In genomic region chr11:50713610-50714202, GRCm38 (mm10) we compare ENCODE assay signal across 8 mouse cellular contexts.
DNase-seq lines count a peak whose midpoint lies in the region; ATAC-seq and TF ChIP-seq lines count a peak whose summit lies in the region.

No protein-coding gene starts in this region.

- H3K4me2 ChIP-seq in midbrain, embryonic 11.5 days, result no peak overlapping the region
- H3K4me2 ChIP-seq in midbrain, embryonic 13.5 days (replicated peaks), result no peak overlapping the region
- no peak overlapping the region for H3K4me2 ChIP-seq in kidney, postnatal 0 days (ENCODE audit: low read length)
- no peak overlapping the region for H3K4me2 ChIP-seq in stomach, postnatal 0 days (replicated peaks; ENCODE audit: low read depth)

- H3K4me3 ChIP-seq in midbrain, embryonic 11.5 days (ENCODE audit: low read depth, low read length), result no peak overlapping the region
- H3K4me3 ChIP-seq in midbrain, embryonic 13.5 days (replicated peaks), result no peak overlapping the region
- no peak overlapping the region for H3K4me3 ChIP-seq in kidney, postnatal 0 days (replicated peaks; ENCODE audit: low read depth, low read length)
- H3K4me3 ChIP-seq in stomach, postnatal 0 days (ENCODE audit: low read depth, low read length), result no peak overlapping the region

- DNase-seq in adrenal gland, postnatal 10 days, result peak; percentile 37
- DNase-seq in adrenal gland, adult 8-10 months, result no peak
- peak; percentile 85 for DNase-seq in midbrain, embryonic 11.5 days (ENCODE audit: low spot score, missing footprints)
- no peak for DNase-seq in kidney, postnatal 0 days (ENCODE audit: low spot score)
- DNase-seq in stomach, postnatal 0 days (ENCODE audit: low spot score), result peak; percentile 71
- DNase-seq in layer of hippocampus, adult 8-10 months (ENCODE audit: low spot score in 2 of 2), result no peak
- DNase-seq in layer of hippocampus, postnatal 25 days (ENCODE audit: extremely low spot score in 1 of 2, low spot score in 1 of 2), result no peak

- H3K27me3 ChIP-seq in midbrain, embryonic 11.5 days (ENCODE audit: control insufficient read depth, insufficient read depth, low read length), result no peaks in the 10 kb centered on the region
- no peaks in the 10 kb centered on the region for H3K27me3 ChIP-seq in midbrain, embryonic 13.5 days
- no peaks in the 10 kb centered on the region for H3K27me3 ChIP-seq in kidney, postnatal 0 days (ENCODE audit: insufficient read depth, low read length)
- H3K27me3 ChIP-seq in stomach, postnatal 0 days (ENCODE audit: control insufficient read depth, insufficient read depth, low read length), result no peaks in the 10 kb centered on the region

- no peak for TF ChIP-seq EP300 in stomach, postnatal 0 days (optimal IDR thresholded peaks at IDR 0.05)

- WGBS in midbrain, embryonic 11.5 days, result 40% methylated on average over 21 of the region's 21 CpGs
- WGBS in midbrain, embryonic 13.5 days, result 36% methylated on average over 21 of the region's 21 CpGs
- WGBS in kidney, postnatal 0 days, result 34% methylated on average over 21 of the region's 21 CpGs
- WGBS in stomach, postnatal 0 days, result 31% methylated on average over 21 of the region's 21 CpGs

- H3K9me3 ChIP-seq in midbrain, embryonic 11.5 days (ENCODE audit: control insufficient read depth, low read length), result no peaks in the 10 kb centered on the region
- no peaks in the 10 kb centered on the region for H3K9me3 ChIP-seq in midbrain, embryonic 13.5 days
- H3K9me3 ChIP-seq in kidney, postnatal 0 days (replicated peaks; ENCODE audit: low read length), result no peaks in the 10 kb centered on the region
- H3K9me3 ChIP-seq in stomach, postnatal 0 days (ENCODE audit: control insufficient read depth, low read length), result no peaks in the 10 kb centered on the region

- no peak overlapping the region for H3K9ac ChIP-seq in midbrain, embryonic 11.5 days (ENCODE audit: low read length)
- H3K9ac ChIP-seq in midbrain, embryonic 13.5 days (replicated peaks), result no peak overlapping the region
- H3K9ac ChIP-seq in kidney, postnatal 0 days (ENCODE audit: low read depth, low read length), result no peak overlapping the region
- H3K9ac ChIP-seq in stomach, postnatal 0 days (ENCODE audit: low read length), result no peak overlapping the region

- TF ChIP-seq CTCF in kidney, postnatal 0 days (IDR thresholded peaks at IDR 0.05; ENCODE audit: low read depth), result no peak
- no peak for TF ChIP-seq CTCF in stomach, postnatal 0 days (IDR thresholded peaks at IDR 0.05; ENCODE audit: low read depth)

- no peaks in the 10 kb centered on the region for H3K36me3 ChIP-seq in midbrain, embryonic 11.5 days (ENCODE audit: control insufficient read depth, insufficient read depth, low read length)
- no peaks in the 10 kb centered on the region for H3K36me3 ChIP-seq in midbrain, embryonic 13.5 days
- no peaks in the 10 kb centered on the region for H3K36me3 ChIP-seq in kidney, postnatal 0 days (ENCODE audit: insufficient read depth, low read length)
- no peaks in the 10 kb centered on the region for H3K36me3 ChIP-seq in stomach, postnatal 0 days (ENCODE audit: control insufficient read depth, insufficient read depth, low read length)

- ATAC-seq in midbrain, embryonic 11.5 days (ENCODE audit: low FRiP score), result no peak
- no peak for ATAC-seq in midbrain, embryonic 13.5 days
- ATAC-seq in kidney, postnatal 0 days (replicated peaks; ENCODE audit: low FRiP score, low read depth), result peak; percentile 81; the same call in 1 of the 2 replicates
- ATAC-seq in stomach, postnatal 0 days (ENCODE audit: low FRiP score, low TSS enrichment), result peak; percentile 75

- no peaks in the 10 kb centered on the region for H3K4me1 ChIP-seq in midbrain, embryonic 11.5 days (ENCODE audit: control insufficient read depth, insufficient read depth, low read length)
- H3K4me1 ChIP-seq in midbrain, embryonic 13.5 days (replicated peaks), result peaks cover 8% of the 10 kb centered on the region
- H3K4me1 ChIP-seq in kidney, postnatal 0 days (replicated peaks; ENCODE audit: insufficient read depth, low read length), result 0 out of 2 replicates have a peak, but pooled peaks cover 4% of the 10 kb centered on the region
- H3K4me1 ChIP-seq in stomach, postnatal 0 days (replicated peaks; ENCODE audit: control insufficient read depth, insufficient read depth), result no peaks in the 10 kb centered on the region

- H3K27ac ChIP-seq in midbrain, embryonic 11.5 days (ENCODE audit: low read depth, low read length), result no peak overlapping the region
- no peak overlapping the region for H3K27ac ChIP-seq in midbrain, embryonic 13.5 days
- no peak overlapping the region for H3K27ac ChIP-seq in kidney, postnatal 0 days
- no peak overlapping the region for H3K27ac ChIP-seq in stomach, postnatal 0 days (replicated peaks)

Comparison
In these comparisons a context has a peak if more than half of its experiments do, and no peak if none do; other contexts are left out.
1. DNase-seq: peak in adrenal gland, postnatal 10 days (single experiment), midbrain, embryonic 11.5 days (single experiment) and stomach, postnatal 0 days (single experiment); none in adrenal gland, adult 8-10 months (single experiment), kidney, postnatal 0 days (single experiment), layer of hippocampus, adult 8-10 months (0 of 2) and layer of hippocampus, postnatal 25 days (0 of 2).
2. ATAC-seq: peak in kidney, postnatal 0 days (single experiment) and stomach, postnatal 0 days (single experiment); none in midbrain, embryonic 11.5 days (single experiment) and midbrain, embryonic 13.5 days (single experiment).